Mouse (Mus musculus): ENCODE results near the gene Nfe2l3. TPM values are rescaled to one million over a fixed set of nuclear protein-coding genes. Genes with fewer than 3 reads are reported as not detected.
"Not testable (repeated sequence)": the region's sequence is repeated elsewhere in the genome, so short reads cannot be mapped to it uniquely, and the experiment has no call there.

Nfe2l3 gene
- 0.95 TPM for polyA plus RNA-seq (2021)

- peaks cover 8% of the 10 kb centered on the region for H3K27me3 ChIP-seq
- DNase-seq (ENCODE audit: low read depth, low spot score), result no peak
- ATAC-seq, result peak; percentile 77
- no peak for TF ChIP-seq CTCF (IDR thresholded peaks at IDR 0.05)
- CTCF ChIA-PET, result no interaction called here
- POLR2A ChIA-PET, result no interaction called here
- in situ Hi-C loops (cut with MboI; ENCODE audit: low pct_unique_long_range_greater_than_20kb), result no loop called here
These were observed at the start of gene Nfe2l3 for GRCm38 (mm10) chr6:51432535-51433397. Gene Nfe2l3, plus strand, starts transcription at chr6:51432670.

GRCm38 (mm10) chr6:51383769-51384755, 48.4 kb upstream of the Nfe2l3 start:
- TF ChIP-seq CTCF (IDR thresholded peaks at IDR 0.05), result peak; percentile 80
- ATAC-seq, result no peak
- POLR2A ChIA-PET, result interaction anchor here (0.5 to 1.1 kb wide), 9 partner anchors 12 to 848 kb away, joined by 3 to 8 read pairs (median 3); no protein-coding TSS in a partner anchor

GRCm38 (mm10) chr6:51390505-51390904, 42.0 kb upstream of the Nfe2l3 start:
- POLR2A ChIA-PET, result interaction anchor here (0.8 kb wide), 1 partner anchor 23 kb away, joined by 3 read pairs; no protein-coding TSS in a partner anchor
- ATAC-seq (no peak), DNase-seq (ENCODE audit: low read depth, low spot score) (no peak)
- peaks cover 3% of the 10 kb centered on the region for H3K27me3 ChIP-seq
- in situ Hi-C loops (cut with MboI; ENCODE audit: low pct_unique_long_range_greater_than_20kb), result no loop called here
- TF ChIP-seq CTCF (IDR thresholded peaks at IDR 0.05), result no peak
- CTCF ChIA-PET, result no interaction called here

More at GRCm38 (mm10) chr6:51383769-51384755, 48.4 kb upstream of the Nfe2l3 start:
- no peak for DNase-seq (ENCODE audit: low read depth, low spot score)
- no peaks in the 10 kb centered on the region for H3K27me3 ChIP-seq
- CTCF ChIA-PET, result interaction anchor here (0.7 to 5.8 kb wide), 20 partner anchors 9 to 505 kb away, joined by 3 to 51 read pairs (median 4); no protein-coding TSS in a partner anchor
- in situ Hi-C loops (cut with MboI; ENCODE audit: low pct_unique_long_range_greater_than_20kb), result loop anchor here (5.0 to 10.0 kb wide), 3 partner anchors 193 to 841 kb away; partner anchors contain the start of gene Hoxa7

- ATAC-seq, result no peak
- ChIA-PET POLR2A (no interaction called here), CTCF (no interaction called here)
- no peak for TF ChIP-seq CTCF (IDR thresholded peaks at IDR 0.05)
- no peak for DNase-seq (ENCODE audit: low read depth, low spot score)
- in situ Hi-C loops (cut with MboI; ENCODE audit: low pct_unique_long_range_greater_than_20kb), result no loop called here
- H3K27me3 ChIP-seq, result peaks cover 6% of the 10 kb centered on the region
These were observed 40.5 kb upstream of the Nfe2l3 start for GRCm38 (mm10) chr6:51391816-51392490.

GRCm38 (mm10) chr6:51393341-51394128, 38.9 kb upstream of the Nfe2l3 start:
- in situ Hi-C loops (cut with MboI; ENCODE audit: low pct_unique_long_range_greater_than_20kb), result no loop called here
- no peak for ATAC-seq
- peaks cover 8% of the 10 kb centered on the region for H3K27me3 ChIP-seq
- TF ChIP-seq CTCF (IDR thresholded peaks at IDR 0.05), result no peak
- CTCF ChIA-PET, result interaction anchor here (1.3 to 1.8 kb wide), 2 partner anchors 10 to 14 kb away, joined by 6 to 7 read pairs; no protein-coding TSS in a partner anchor
- POLR2A ChIA-PET, result interaction anchor here (1.0 kb wide), 1 partner anchor 18 kb away, joined by 3 read pairs; no protein-coding TSS in a partner anchor
- no peak for DNase-seq (ENCODE audit: low read depth, low spot score)

- in situ Hi-C loops (cut with MboI; ENCODE audit: low pct_unique_long_range_greater_than_20kb); DNase-seq (ENCODE audit: low read depth, low spot score); H3K27me3 ChIP-seq; ATAC-seq: not testable (repeated sequence)
- CTCF ChIA-PET, result interaction anchor here (1.8 kb wide), 1 partner anchor 13 kb away, joined by 6 read pairs; no protein-coding TSS in a partner anchor
- POLR2A ChIA-PET, result interaction anchor here (1.0 kb wide), 1 partner anchor 17 kb away, joined by 3 read pairs; no protein-coding TSS in a partner anchor
These were observed 38.1 kb upstream of the Nfe2l3 start for GRCm38 (mm10) chr6:51394367-51394766.

- in situ Hi-C loops (cut with MboI; ENCODE audit: low pct_unique_long_range_greater_than_20kb); POLR2A ChIA-PET; H3K27me3 ChIP-seq; DNase-seq (ENCODE audit: low read depth, low spot score); ATAC-seq: not testable (repeated sequence)
- CTCF ChIA-PET, result interaction anchor here (1.6 to 1.8 kb wide), 2 partner anchors 12 to 13 kb away, joined by 3 to 6 read pairs; no protein-coding TSS in a partner anchor
These were observed 37.5 kb upstream of the Nfe2l3 start for GRCm38 (mm10) chr6:51394963-51395362.

GRCm38 (mm10) chr6:51395486-51395885, 37.0 kb upstream of the Nfe2l3 start:
- TF ChIP-seq CTCF (IDR thresholded peaks at IDR 0.05), result no peak
- DNase-seq (ENCODE audit: low read depth, low spot score) (no peak), ATAC-seq (no peak)
- in situ Hi-C loops (cut with MboI; ENCODE audit: low pct_unique_long_range_greater_than_20kb), result no loop called here
- CTCF ChIA-PET, result interaction anchor here (1.6 kb wide), 1 partner anchor 13 kb away, joined by 3 read pairs; no protein-coding TSS in a partner anchor
- H3K27me3 ChIP-seq, result peaks cover 5% of the 10 kb centered on the region
- POLR2A ChIA-PET, result no interaction called here

GRCm38 (mm10) chr6:51399113-51399518, 33.4 kb upstream of the Nfe2l3 start:
- no peak for DNase-seq (ENCODE audit: low read depth, low spot score)
- in situ Hi-C loops (cut with MboI; ENCODE audit: low pct_unique_long_range_greater_than_20kb), result no loop called here
- H3K27me3 ChIP-seq, result peaks cover 5% of the 10 kb centered on the region
- CTCF ChIA-PET, result interaction anchor here (1.1 kb wide), 1 partner anchor 17 kb away, joined by 3 read pairs; no protein-coding TSS in a partner anchor
- no peak for ATAC-seq
- no peak for TF ChIP-seq CTCF (IDR thresholded peaks at IDR 0.05)
- POLR2A ChIA-PET, result no interaction called here
